Mouse (Mus musculus): ENCODE measurements at regions not wholly inside any gene's neighbourhood (a gene's known extent, or its start where the extent isn't known, plus 50 kb on each side); places are given as distances from the start of the nearest gene placed in this dataset.

DNA sequence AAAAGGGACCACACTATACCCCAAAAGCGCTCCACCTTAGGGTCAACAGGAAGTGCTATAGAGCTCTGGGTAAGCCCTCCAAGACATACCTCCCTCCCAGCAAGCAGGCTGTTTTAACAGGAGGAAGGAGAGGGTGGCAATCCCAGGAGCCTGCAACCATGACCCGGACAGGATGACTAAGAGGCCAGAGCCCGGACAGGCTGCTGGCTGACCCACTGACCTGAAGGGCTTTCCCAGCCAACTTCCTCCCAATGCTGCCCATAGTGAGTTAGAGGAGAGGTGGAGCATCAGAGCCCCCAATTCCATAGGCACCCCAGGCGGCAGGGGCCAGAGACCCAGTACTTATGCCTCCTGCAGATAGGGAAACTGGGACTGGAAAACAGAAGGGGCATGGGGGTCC is 136.3 kb downstream of the Utp6 start:
- DNase-seq (ENCODE audit: low spot score in 2 of 2): no peak

DNA sequence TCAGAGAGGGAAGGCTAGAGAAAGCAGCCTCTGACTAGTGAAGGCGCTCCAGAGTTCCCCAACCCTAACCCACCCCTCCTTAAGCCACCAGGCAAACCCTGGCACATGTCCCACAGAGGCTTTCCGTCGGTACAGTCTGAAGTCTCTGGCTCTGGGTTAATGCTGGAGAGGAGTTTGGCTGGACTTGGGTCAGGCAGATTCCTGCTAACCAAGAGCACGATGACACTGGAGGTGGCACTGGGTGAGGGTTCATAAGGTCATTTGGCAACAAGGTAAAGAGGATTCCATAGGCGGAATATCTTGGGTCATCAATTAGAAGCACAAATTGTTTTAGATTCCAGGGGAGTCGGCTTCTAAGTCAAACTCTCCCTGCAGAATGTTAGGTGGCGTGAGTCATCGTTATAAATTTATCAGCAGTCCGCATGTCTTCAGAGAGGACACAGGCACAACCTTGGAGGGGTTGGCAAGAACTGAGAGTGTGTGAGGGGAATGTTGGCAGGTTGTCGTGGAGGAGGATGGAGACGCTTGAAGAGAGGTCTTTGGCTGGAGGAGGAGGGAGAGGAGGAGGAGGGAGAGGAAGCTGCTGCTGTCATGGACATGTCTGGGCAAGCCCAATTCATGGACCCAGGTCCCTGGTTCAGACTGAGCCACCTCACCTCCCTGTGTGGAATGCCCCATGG is 138.4 kb downstream of the Utp6 start:
- DNase-seq (ENCODE audit: low spot score in 2 of 2): no peak

DNA sequence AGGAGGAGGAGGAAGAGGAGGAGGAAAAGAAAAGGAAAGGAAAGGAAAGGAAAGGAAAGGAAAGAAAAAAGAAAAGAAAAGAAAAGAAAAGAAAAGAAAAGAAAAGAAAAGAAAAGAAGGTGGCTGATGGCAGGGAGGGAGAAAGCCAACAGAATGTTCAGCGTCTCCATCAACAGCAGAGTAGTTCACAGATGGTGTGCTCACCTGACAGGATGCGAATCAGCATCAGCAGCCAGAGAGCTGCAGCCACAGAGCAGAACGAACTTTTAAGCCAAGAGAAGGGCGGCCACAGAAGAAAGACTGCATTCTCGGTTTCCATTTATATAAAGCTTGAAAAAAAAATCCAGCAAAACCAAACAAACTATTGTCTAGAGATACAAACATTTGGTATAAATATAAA is 140.2 kb downstream of the Utp6 start:
- DNase-seq (ENCODE audit: low spot score in 2 of 2): no peak

DNA sequence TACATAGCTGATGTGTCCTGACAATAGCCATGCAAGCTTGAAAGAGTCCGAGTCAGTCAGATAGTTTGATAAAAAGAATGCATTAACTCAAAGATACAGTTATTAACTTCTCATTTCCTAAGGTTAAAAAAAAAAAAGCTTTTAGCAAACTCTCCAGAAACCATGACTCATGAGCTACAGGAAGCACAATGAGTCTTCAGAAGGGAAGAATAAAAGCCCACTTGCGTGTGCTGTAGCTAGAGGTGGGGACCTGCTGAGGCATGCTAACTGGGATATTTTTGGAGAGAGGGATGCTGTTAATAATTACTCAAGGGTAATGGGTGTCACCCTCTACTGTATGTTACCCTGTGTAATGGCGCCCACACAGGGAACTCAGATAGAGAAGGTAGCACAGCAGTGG is 147.0 kb downstream of the Utp6 start:
- DNase-seq (ENCODE audit: low spot score in 2 of 2): no peak

DNA sequence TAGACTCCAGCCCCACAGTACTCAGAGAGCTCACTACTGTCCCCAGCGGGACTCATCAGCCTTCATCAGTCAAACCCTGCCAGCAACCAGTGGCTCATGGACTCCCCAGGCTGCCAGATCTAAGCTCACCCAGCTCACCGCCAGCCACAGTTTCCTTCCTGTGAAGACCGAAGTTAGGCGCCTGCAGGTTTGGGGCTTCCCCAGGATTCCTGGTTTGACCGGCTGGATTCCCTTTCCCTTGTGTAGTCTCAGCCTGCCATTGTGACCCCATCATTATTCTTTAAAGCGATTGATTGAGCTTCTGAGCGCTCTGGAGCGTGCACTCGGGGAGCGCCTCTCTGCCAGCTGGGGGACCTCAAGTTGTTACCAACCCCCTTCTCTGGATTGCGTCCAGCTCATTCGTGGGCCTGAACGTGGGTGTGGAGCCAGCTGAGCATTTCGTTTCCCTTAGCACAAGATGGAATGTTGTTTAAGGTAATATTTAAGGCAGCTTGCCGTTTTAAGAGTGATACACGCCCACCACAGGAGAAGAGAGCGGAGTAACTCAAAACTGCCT is 155.2 kb downstream of the Utp6 start:
- DNase-seq (ENCODE audit: low spot score in 2 of 2): peak; percentile 63 to 69

DNA sequence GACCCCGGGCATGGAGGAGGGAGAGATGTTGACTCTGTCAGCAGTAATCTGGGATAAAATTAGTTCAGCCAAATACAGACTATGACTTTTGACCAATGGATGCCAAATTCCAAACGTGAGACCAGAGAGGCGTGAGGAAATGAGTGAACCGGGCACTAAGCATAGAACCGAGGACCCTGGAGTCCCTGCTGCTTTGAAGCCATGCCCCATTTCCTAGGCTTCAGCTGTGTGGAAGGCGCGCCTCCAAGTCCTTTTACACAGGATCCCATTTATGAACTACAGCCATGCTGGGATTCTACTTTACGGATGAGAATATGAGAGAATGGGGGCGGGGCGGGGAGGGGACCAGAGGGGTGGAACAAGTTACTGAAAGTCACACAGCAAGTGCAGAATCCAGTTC is 155.8 kb downstream of the Utp6 start:
- DNase-seq (ENCODE audit: low spot score in 2 of 2): no peak

DNA sequence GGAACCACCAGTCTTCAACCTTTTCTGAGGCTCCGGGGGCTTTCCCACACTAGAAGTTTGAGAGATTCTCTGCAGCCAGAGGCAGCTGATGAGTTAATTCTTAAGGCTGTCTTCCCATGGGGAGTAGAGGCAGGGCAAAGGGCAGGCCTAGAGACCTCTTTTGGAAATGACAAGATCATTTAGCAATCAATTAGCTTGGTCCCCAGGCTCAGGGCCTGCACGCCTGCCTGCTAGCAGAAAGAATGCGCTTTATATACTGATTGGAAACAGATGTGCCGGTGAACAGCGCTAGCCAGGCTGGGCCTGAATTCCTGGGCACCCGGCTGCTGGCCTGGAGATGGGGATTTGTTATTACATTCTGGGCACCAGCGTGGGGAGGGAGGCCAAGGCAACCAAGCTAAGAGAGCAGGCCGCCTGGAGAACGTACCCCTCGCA is 156.2 kb downstream of the Utp6 start:
- DNase-seq (ENCODE audit: low spot score in 2 of 2): no peak

DNA sequence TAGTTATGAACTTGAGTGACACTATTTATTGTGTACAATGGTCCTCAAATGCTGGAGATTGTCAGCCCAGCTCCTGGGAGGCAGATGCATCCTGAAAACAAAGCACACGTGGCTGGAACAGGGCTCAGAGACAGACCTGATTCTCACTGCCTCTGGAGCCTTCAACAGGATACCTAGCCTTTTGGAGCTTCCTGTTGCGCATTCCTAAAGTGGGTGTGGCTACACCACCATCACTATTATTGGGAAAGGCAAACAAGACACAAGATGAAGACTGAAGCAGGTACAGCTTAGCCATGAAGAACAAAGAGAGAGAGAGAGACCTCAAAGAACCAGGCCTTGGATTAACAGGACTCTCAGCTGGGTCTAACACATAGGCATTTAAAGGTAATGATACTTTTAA is 158.2 kb downstream of the Utp6 start:
- no peak for DNase-seq (ENCODE audit: low spot score in 2 of 2)

DNA sequence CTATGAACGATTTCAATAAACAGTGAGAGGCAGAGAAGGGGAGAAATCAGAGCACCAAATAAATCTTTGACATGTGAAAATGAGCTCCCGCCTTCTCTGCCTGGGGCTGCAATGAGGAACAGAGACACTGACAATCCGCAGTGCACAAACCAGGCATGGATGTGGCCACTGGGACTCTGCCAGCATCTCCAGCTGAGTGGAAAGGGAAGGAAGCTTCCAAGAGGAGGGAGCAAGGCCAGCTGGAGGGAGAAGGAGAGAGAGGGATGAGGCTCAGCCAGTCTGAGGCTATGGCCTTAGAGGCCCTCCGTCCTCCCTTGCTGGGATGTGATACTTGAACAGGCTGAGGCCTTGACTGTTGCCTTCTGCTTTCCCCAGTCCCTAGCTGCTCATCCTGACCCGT is 159.2 kb downstream of the Utp6 start:
- DNase-seq (ENCODE audit: low spot score in 2 of 2): peak in 1 of 2 experiments; percentile 21

DNA sequence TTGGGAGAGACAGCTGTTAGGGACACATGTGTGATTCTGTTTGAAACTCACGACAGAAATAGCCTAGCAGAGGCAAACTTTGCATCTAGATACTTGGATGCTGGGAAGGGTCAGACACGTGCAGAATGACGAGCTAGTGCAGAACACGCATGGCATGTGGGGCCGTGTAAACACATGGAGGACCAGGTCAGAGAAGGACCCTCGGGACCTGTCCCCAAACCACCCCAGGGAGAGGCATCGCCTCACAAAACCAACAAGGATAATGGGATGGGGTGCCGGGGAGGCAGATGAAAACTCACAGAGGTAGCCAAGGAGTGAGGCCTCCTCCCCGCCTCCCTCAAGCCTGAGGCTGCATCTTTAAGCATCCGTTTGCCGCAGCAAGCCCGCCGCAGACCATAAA is 159.6 kb downstream of the Utp6 start:
- DNase-seq (ENCODE audit: low spot score in 2 of 2): no peak

DNA sequence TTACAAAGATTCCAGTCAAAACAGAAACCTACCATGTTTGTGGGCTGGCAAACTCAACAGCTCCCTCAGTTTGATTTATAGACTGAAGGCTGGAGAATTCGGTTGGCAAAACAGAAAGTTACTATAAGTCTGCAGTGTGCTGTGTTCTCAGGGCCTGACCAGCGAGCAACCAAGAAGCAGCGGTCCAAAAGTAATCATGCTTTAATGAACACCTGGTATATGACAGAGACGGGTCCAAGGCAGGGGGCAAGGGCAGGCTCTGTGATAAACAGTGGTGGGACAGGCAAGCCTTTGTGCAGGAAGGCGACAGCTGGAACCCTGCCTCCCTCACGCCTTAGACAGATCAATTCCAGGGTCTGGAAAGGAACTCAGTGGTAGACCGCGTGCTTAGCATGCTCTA is 161.9 kb downstream of the Utp6 start:
- no peak for DNase-seq (ENCODE audit: low spot score in 2 of 2)

DNA sequence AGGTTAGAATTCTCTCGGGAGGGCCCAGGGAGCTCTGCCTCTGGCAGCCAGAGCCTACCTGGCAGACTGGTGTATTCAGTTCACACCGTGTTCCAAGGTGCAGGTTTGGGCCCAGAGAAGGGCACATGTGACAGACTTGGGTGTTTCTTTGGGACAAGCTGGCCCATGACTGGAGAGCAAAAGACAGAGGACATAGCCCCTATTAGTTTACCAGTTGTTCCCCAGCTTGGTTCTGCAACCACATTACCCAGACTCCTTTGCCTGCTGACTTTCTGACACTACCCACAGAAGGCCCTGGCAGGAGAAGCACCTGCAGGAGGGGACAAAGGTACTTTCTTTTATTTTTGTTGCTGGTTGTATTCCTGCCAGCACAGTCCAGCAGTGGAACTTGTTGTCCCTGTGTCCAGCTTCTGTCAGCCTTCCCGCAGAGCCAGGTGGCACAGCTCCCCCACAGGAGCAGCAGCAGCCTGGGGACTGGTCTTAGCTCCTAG is 173.9 kb downstream of the Utp6 start:
- DNase-seq (ENCODE audit: low spot score in 2 of 2): no peak

DNA sequence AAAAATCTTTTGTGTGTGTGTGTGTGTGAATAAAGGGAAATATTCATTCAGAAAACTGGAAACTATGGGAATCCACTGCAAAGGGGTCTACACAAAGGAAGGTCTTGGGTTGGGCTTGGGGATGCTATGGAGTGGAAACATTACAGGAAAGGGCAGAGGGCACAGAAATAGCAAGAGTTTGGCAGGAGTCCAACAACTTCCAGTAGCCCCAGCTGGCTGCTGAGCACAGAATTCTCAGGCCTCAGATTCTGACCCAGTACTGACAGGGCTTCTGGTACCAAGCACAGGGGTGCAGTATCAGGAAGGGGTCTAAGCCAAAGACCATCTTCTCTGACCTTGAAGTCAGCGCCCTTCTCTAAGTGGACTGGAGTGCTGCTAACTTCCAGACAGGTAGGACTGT is 174.4 kb downstream of the Utp6 start:
- no peak for DNase-seq (ENCODE audit: low spot score in 2 of 2)

DNA sequence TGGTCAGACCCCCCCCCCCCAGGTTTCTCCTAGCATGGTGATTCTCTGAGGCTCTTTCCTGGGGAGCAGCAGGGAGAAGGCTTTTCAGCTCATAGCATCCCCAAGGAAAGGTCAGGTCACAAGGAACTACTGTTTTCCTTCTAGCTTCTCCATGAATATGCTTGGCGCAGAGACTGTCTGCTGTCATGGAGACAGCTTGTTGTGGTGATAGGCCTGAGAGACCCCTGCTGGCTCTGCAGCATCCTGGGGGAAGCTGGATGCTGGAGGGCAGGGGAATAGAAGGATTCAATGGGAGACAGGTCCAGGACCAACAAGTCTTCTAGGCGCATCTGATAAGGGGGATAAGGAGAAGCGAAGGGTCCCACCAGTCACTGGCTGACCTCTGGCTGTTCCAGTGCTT is 178.1 kb downstream of the Utp6 start:
- no peak for DNase-seq (ENCODE audit: low spot score in 2 of 2)

DNA sequence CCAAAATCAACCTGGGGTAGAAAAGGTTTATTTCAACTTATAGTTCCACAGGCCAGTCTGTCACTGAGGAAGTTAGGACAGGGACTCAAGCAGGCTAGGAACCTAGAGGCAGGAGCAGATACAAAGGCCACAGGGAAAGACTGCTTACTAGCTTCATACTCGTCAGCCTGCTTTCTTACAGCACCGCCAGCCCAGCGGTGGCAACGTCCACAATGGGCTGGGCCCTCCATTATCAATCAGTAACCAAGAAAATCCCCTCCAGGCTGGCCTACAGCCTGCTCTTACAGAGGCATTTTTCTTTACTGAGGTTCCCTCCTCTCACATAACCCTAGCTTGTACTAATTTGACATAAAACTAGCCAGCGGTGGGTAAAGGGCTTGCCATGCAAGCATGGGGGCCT is 180.2 kb downstream of the Utp6 start:
- DNase-seq (ENCODE audit: low spot score in 2 of 2): no peak

DNA sequence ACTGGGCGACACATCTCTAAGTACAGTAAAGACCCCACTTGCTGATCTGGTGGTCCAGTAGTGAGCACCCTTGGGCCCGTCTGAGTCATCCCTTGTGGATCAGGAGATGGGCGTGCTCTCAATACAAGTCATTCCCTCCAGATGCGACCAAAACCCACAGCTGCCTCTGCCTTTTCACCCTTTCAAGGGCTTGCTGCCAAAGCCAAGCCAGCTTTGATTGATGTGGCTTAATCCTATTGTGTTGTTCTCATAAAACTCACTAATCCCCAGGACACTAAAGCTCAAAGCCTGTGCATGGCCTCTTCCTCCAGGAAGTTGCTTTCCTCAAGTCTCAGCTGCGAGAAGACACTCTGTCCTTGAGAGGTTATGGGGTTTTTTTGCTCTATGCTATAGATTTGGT is 182.4 kb downstream of the Utp6 start:
- DNase-seq (ENCODE audit: low spot score in 2 of 2): no peak

DNA sequence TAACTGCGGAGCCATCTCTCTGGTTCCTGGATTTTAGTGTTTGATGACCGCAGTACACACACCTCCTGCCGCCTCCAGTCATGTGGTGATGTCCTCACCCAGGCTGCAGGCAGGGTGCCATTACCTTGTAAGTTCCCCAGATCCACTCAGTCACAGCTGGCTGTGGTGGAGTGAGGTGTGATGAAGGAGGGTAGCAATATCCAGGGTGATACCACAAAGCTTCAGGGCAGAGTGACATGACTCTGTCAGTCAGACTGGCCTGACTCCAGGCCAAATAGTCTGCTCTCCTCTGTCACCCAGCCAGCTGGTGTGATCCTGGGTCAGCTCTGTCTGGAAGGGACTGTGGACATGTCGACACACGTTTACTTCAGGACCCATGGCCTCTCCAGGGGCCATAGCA is 183.7 kb downstream of the Utp6 start:
- DNase-seq (ENCODE audit: low spot score in 2 of 2): no peak

DNA sequence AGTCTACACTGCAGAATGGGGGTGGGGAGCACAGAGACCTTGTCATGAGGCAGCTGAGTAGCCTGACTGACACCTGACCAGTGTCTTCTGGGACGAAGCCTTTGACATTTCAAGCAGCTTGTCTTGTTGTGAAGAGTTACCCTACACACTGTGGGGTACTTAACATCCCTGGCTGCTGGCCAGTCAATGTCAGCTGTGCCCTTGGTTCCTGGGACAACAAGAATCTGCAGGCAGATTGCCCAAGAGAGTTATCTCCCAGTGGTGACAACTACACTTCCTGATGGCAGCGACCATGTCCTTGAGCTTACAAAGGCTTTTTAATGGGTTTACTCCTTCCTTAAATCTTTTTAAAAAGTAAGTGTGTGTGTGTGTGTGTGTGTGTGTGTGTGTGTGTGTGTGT is 184.2 kb downstream of the Utp6 start:
- no peak for DNase-seq (ENCODE audit: low spot score in 2 of 2)

DNA sequence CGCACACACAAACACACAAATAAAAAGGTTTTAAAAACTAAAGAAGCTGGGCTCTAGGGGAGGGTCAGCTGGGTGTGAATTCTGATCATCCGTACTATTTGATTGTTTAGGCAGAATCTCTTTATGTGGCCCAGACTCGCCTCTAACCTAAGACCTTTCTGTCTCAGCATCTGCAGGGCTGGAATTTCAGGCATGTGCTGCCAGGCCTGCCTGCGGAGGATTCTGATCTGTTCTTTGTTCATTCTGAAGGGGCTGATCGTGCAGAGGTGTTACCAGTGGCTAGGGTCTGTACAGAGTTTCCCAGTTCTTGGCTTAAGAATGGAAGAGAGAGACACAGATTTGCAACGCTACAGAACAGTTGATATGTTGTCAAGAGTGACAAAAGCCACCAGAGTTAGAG is 185.6 kb downstream of the Rab11fip4 start:
- no peak for DNase-seq (ENCODE audit: low spot score in 2 of 2)

DNA sequence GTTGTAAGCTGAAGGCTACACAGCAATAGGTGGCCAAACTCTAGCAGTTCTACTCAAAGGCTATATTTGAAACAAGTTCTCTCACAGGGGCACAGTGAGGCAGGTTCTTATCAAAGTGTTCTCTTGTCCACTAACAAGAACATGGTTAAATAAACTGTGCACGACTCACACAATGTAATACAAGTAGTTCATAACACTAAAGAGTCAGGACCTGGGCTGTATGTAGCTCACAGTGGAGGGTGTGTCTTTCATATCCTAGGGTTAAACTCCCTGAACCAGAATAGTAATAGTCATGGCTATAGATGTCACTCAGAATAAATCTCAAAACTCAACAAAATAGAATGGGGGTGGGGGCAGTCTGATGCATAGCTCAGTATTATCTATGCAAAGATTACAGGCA is 182.7 kb downstream of the Rab11fip4 start:
- DNase-seq (ENCODE audit: low spot score in 2 of 2): no peak

DNA sequence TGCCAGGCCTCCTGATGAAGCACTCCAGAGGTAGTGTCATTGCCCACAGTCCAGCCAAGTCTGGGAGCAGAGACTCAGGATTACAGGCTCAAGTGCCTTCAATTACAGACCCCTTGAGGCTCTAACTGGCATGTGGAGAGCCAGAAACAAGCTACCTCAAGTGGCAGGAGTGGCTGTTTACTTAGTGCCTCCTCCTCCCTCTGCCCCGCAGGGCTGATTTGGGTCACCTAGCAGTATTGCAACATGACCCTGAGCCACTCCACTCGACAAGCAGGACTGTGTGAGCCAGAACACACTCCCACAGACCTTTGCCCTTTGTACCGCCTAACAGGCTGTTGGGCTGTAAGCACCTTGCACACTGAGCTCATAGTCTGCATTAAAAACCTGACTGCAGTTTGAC is 180.4 kb downstream of the Rab11fip4 start:
- no peak for DNase-seq (ENCODE audit: low spot score in 2 of 2)

DNA sequence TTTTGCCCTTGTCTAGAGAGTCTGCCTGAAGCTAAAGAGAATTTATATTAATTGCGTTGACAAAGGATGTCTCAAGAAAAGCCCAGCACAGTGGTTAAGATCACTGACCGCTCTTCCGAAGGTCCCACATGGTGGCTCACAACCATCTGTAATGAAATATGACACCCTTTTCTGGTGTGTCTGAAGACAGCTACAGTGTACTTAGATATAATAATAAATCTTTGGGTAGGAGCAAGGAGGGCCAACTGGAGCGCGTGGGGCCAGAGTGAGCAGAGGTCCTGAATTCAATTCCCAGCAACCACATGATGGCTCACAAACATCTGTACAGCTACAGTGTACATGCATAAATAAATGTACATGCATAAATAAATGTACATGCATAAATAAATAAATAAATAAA is 176.1 kb downstream of the Rab11fip4 start:
- DNase-seq (ENCODE audit: low spot score in 2 of 2): no peak

DNA sequence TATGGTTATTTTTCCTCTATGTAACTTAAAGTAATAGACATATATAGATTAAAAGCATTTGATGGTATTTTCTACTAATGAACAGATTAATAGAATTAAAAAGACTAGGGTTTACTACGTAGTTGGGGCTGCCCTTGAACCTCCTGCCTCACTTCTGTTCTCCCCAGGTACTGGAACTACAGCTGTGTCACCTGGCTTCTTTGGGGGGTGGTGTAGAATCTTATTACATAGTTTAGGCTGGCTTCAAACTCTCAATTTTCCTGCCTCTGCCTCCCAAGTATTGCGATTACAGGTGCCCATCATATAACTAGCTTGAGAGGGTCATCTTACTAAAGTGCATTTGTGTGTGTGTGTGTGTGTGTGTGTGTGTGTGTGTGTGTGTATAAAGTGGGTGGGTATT is 175.0 kb downstream of the Rab11fip4 start:
- no peak for DNase-seq (ENCODE audit: low spot score in 2 of 2)

DNA sequence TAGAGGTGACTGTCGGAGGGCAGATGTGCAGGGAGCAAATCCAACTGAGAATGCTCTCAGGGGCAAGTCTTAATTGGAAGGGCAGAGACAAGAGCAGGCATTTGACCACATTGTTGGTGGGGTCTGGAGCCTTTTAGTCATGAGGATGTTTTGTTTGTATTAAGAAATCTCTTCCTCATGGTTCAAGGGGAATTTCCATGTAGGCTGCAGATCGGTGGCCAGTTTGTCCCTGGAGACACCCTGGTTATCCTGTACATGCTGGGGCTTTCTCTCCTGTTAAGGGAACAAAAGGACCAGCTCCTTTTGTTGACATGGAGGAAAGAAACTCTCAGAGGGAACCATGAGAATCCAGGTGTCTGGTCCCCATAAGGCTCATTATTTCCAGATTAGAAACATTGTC is 174.4 kb downstream of the Rab11fip4 start:
- DNase-seq (ENCODE audit: low spot score in 2 of 2): no peak

Data from right cerebral cortex, adult 2 months (tissue).